Mouse (Mus musculus) ES-E14 (cell line): ENCODE data around the gene Sept7. TPM values are rescaled to one million over a fixed set of nuclear protein-coding genes. Genes with fewer than 3 reads are reported as not detected.
"Not testable (repeated sequence)": the region's sequence is repeated elsewhere in the genome, so short reads cannot be mapped to it uniquely, and the experiment has no call there.

Experiments
- DNase-seq: peaks from one replicate; pipeline ENCODE4 v3.0.0-alpha.2; 2013; ENCODE audit warnings: low read depth, low spot score
- H3K27ac ChIP-seq: 2 replicates; pipeline ENCODE4 v1.5.1; 2012; ENCODE audit warnings: low read depth, mild to moderate bottlenecking, low read length, moderate library complexity, mixed read lengths; ENCODE audit not compliant: poor library complexity, insufficient read depth, severe bottlenecking
- H3K36me3 ChIP-seq: 2 replicates; pipeline ENCODE4 v1.6.1; 2012; ENCODE audit warnings: mild to moderate bottlenecking, low read length, moderate library complexity, mixed read lengths; ENCODE audit not compliant: control insufficient read depth, poor library complexity, insufficient read depth, severe bottlenecking
- H3K4me1 ChIP-seq, 2 experiments: fragments of 150-350 bp in 1 of 2; sonication (generic) in 1 of 2; 2 replicates each; pipeline ENCODE4 v1.6.1; 2012; ENCODE audit warnings: low read length in 2 of 2, mild to moderate bottlenecking in 1 of 2, mixed read lengths in 1 of 2; ENCODE audit not compliant: control insufficient read depth in 2 of 2, insufficient read depth in 2 of 2, poor library complexity in 1 of 2
- H3K4me3 ChIP-seq, 2 experiments: fragments of 150-350 bp in 1 of 2; sonication (generic) in 1 of 2; 2 replicates each; pipeline ENCODE4 v1.5.1; 2012; ENCODE audit warnings: low read length in 2 of 2, low read depth in 1 of 2, mild to moderate bottlenecking in 1 of 2, mixed read lengths in 1 of 2; ENCODE audit not compliant: insufficient read depth in 1 of 2, poor library complexity in 1 of 2, severe bottlenecking in 1 of 2
- H3K9ac ChIP-seq: 2 replicates; pipeline ENCODE4 v1.6.1; 2012; ENCODE audit warnings: low read depth, mild to moderate bottlenecking, low read length, mixed read lengths; ENCODE audit not compliant: poor library complexity, insufficient read depth, severe bottlenecking
- H3K9me3 ChIP-seq: fragments of 150-350 bp; sonication (generic); 2 replicates; pipeline ENCODE4 v1.6.1; 2012; ENCODE audit warnings: low read depth, mild to moderate bottlenecking, low read length; ENCODE audit not compliant: control insufficient read depth, insufficient read depth
- CHD2 ChIP-seq: IDR thresholded peaks from 2 replicates; pipeline ENCODE4 v1.6.1; 2014; ENCODE audit warnings: mild to moderate bottlenecking, low read depth, low read length, inconsistent platforms
- HCFC1 ChIP-seq: IDR thresholded peaks from 2 replicates; pipeline ENCODE4 v1.6.1; 2012; ENCODE audit warnings: low read length, inconsistent platforms, borderline replicate concordance; ENCODE audit not compliant: insufficient read depth
- MAFK ChIP-seq: IDR thresholded peaks from 2 replicates; pipeline ENCODE4 v1.6.1; 2014; ENCODE audit warnings: mild to moderate bottlenecking, low read depth, low read length, inconsistent platforms; ENCODE audit not compliant: insufficient read depth
- ZC3H11A ChIP-seq: IDR thresholded peaks from 2 replicates; pipeline ENCODE4 v1.6.1; 2012; ENCODE audit warnings: low read depth, mild to moderate bottlenecking, inconsistent platforms, low read length, borderline replicate concordance
- ZNF384 ChIP-seq: IDR thresholded peaks from 2 replicates; pipeline ENCODE4 v1.6.1; 2012; ENCODE audit warnings: low read depth, low read length, inconsistent platforms
- in situ Hi-C, 2 experiments: fragments of 600-800 bp; cut with MboI; formaldehyde crosslinking; loops; one replicate each; pipeline ENCODE4 v1.15.1; 2025; ENCODE audit warnings: low sequenced_read_pairs in 2 of 2, inconsistent platforms in 1 of 2; ENCODE audit not compliant: unreplicated experiment in 2 of 2
- total RNA-seq: library from RNA; depleted of rRNA; stranded (reverse); fragments of 300-350 nt; gene quantifications from 2 replicates; pipeline ENCODE4 v1.2.3, GENCODE M21; 2012

Gene Sept7
- total RNA-seq, 1 experiment = 110 TPM

GRCm38 (mm10) chr9:25271902-25272301, 19.7 kb downstream of the Sept7 start:
- in situ Hi-C loops = no loop called here
- TF ChIP-seq MAFK (no peak), HCFC1 (no peak), ZNF384 (no peak), CHD2 (no peak), ZC3H11A (no peak)
- H3K9me3 ChIP-seq = no peaks in the 10 kb centered on the region
- H3K4me3 ChIP-seq = no peak overlapping the region
- H3K9ac ChIP-seq = no peak overlapping the region
- H3K4me1 ChIP-seq = no peaks in the 10 kb centered on the region
- H3K36me3 ChIP-seq = no peaks in the 10 kb centered on the region
- no peak overlapping the region for H3K27ac ChIP-seq
- DNase-seq = no peak

DNA sequence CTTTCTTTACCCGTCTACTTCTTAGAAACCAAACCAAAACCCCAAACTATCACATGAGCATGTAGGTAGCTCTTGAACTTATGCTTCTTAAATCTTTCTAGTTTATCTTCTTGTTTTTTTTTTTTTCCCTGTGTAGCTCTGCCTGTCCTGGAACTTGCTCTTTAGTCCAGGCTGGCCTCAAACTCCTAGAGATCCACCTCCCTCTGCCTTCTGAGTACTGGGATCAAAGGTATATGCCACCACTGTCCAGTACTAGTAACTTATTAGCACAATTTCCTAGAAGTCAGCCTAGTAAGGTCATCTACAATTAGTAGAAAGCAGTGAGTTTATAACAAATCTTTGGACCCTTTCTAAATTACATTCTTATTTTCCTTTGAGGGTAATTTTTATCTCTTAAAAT, 37.6 kb downstream of the Sept7 start:
- no peak overlapping the region for H3K4me3 ChIP-seq
- H3K9me3 ChIP-seq = no peaks in the 10 kb centered on the region
- H3K4me1 ChIP-seq = no peaks in the 10 kb centered on the region
- TF ChIP-seq CHD2 (no peak), ZC3H11A (no peak), ZNF384 (no peak)
- H3K27ac ChIP-seq = no peak overlapping the region
- no peak for DNase-seq
- H3K36me3 ChIP-seq = no peaks in the 10 kb centered on the region
- in situ Hi-C loops = no loop called here
- H3K9ac ChIP-seq = no peak overlapping the region

DNA sequence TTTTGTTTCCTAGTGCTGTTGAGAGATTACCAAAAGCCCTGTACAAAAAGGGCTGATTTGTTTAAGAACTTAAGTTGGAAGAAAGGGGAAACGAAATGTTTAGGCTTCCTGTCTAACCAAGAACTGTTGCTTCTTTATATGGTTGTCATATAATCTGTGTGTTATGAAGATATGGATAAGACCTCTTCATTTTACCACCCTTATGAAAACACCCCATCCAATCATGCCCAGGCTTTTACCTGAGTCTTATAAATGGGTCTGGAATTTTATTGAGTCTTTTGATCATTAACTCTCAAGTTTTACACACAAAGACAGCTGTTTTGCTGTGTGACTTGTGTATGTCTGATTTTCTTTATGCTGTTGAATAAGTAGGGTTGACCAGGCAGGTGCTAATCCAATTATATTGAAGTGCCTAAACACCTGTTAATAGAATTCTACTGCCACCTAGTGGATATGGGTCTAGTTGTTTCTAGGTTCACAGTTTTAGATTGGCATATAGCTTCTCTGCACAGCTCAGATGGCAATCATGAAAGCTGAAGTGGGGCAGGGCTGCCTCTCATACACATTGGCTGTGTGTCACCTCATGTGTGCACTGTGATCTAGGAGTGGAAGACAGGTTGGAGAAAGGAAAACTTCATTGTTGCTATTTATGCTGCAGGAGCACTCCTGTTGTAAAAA, 57.4 kb downstream of the Sept7 start:
- peaks cover 6% of the 10 kb centered on the region for H3K36me3 ChIP-seq
- TF ChIP-seq HCFC1 (no peak), ZC3H11A (peak; percentile 75), MAFK (no peak)
- no peak overlapping the region for H3K9ac ChIP-seq
- H3K4me1 ChIP-seq = no peaks in the 10 kb centered on the region
- no peak overlapping the region for H3K4me3 ChIP-seq
- in situ Hi-C loops = no loop called here
- H3K9me3 ChIP-seq = no peaks in the 10 kb centered on the region
- H3K27ac ChIP-seq = no peak overlapping the region
- peak; percentile 48 for DNase-seq

GRCm38 (mm10) chr9:25314304-25314703, 62.1 kb downstream of the Sept7 start:
- 0 out of 4 replicates have a peak, but pooled peaks cover 0 to under 1% of the 10 kb centered on the region in 2 experiments for H3K4me1 ChIP-seq
- H3K4me3 ChIP-seq = no peak overlapping the region
- no peak overlapping the region for H3K9ac ChIP-seq
- no peak for TF ChIP-seq HCFC1
- TF ChIP-seq ZC3H11A = no peak
- no peak for TF ChIP-seq MAFK
- no peak for TF ChIP-seq CHD2
- no peak for TF ChIP-seq ZNF384
- in situ Hi-C loops = no loop called here
- peaks cover 3% of the 10 kb centered on the region; the same call in 1 of the 2 replicates for H3K36me3 ChIP-seq
- H3K9me3 ChIP-seq = no peaks in the 10 kb centered on the region
- no peak overlapping the region for H3K27ac ChIP-seq
- no peak for DNase-seq

GRCm38 (mm10) chr9:25317827-25318505, 65.7 kb downstream of the Sept7 start:
- in situ Hi-C loops = no loop called here
- Histone ChIP-seq H3K4me1 (peaks cover 0 to 4% of the 10 kb centered on the region in 2 experiments; a peak in 1 of 4 replicates), H3K9me3 (no peaks in the 10 kb centered on the region), H3K9ac (no peak overlapping the region), H3K36me3 (no peaks in the 10 kb centered on the region), H3K27ac (no peak overlapping the region), H3K4me3 (no peak overlapping the region)
- TF ChIP-seq MAFK (no peak), HCFC1 (no peak), ZC3H11A (no peak), ZNF384 (no peak), CHD2 (no peak)
- DNase-seq = no peak

DNA sequence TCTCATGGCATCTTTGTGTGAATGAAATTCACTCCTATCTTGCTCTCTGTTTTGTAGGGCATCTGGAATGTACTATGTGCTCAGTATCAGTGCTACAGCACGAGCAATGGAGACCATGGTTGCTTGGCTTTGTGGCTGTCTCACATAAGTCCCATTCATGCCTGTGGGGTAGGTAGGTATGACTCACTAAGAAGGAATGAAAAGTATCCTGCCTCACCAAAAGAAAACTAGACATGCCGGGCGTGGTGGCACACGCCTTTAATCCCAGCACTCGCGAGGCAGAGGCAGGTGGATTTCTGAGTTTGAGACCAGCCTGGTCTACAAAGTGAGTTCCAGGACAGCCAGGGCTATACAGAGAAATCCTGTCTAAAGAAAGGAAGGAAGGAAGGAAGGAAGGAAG, 67.4 kb downstream of the Sept7 start:
- in situ Hi-C loops, H3K36me3 ChIP-seq, H3K27ac ChIP-seq, H3K9ac ChIP-seq, DNase-seq, H3K4me1 ChIP-seq, H3K4me3 ChIP-seq, H3K9me3 ChIP-seq: not testable (repeated sequence)
